In genomic region chr11:102188980-102189379, GRCm38 (mm10) we compare ENCODE assay signal across 8 mouse cellular contexts. TPM values are rescaled to one million over a fixed set of nuclear protein-coding genes. Genes with fewer than 3 reads are reported as not detected.
DNase-seq lines count a peak whose midpoint lies in the region; ATAC-seq and TF ChIP-seq lines count a peak whose summit lies in the region.

No protein-coding gene starts in this region.

- intact Hi-C loops in left cerebral cortex, adult 2 months (cut with DNase I): loop anchor here (2.0 kb wide), 2 partner anchors 30 to 40 kb away; no protein-coding TSS in a partner anchor
- intact Hi-C loops in left cerebral cortex, postnatal 25 days (cut with DNase I): loop anchor here (1.0 to 5.0 kb wide), 3 partner anchors 28 to 58 kb away; partner anchors contain the start of gene BC030867

- peak overlapping the region; percentile 75; the same call in 1 of the 2 replicates for H3K9ac ChIP-seq in embryonic facial prominence, embryonic 13.5 days
- H3K9ac ChIP-seq in intestine, postnatal 0 days (ENCODE audit: low read depth, low read length): 0 out of 2 replicates have a peak overlapping the region, but pooled peaks have one; percentile 23
- peak overlapping the region; percentile 65 for H3K9ac ChIP-seq in neural tube, embryonic 14.5 days (replicated peaks; ENCODE audit: low read depth, low read length)

- peak overlapping the region; percentile 88 for H3K4me2 ChIP-seq in embryonic facial prominence, embryonic 13.5 days
- peak overlapping the region; percentile 83 for H3K4me2 ChIP-seq in intestine, postnatal 0 days (replicated peaks; ENCODE audit: low read depth)
- H3K4me2 ChIP-seq in neural tube, embryonic 14.5 days (ENCODE audit: low read depth, low read length): peak overlapping the region; percentile 54

- H3K27ac ChIP-seq in left cerebral cortex, adult 2 months: peak overlapping the region; percentile 92
- H3K27ac ChIP-seq in embryonic facial prominence, embryonic 13.5 days: 0 out of 2 replicates have a peak overlapping the region, but pooled peaks have one; percentile 69
- H3K27ac ChIP-seq in intestine, postnatal 0 days (ENCODE audit: low read depth, low read length): peak overlapping the region; percentile 50; the same call in 1 of the 2 replicates
- 0 out of 2 replicates have a peak overlapping the region, but pooled peaks have one; percentile 10 for H3K27ac ChIP-seq in neural tube, embryonic 14.5 days (ENCODE audit: low read depth, low read length)

- H3K4me3 ChIP-seq in left cerebral cortex, adult 2 months: peak overlapping the region; percentile 62
- peak overlapping the region; percentile 63 for H3K4me3 ChIP-seq in embryonic facial prominence, embryonic 13.5 days
- H3K4me3 ChIP-seq in intestine, postnatal 0 days (ENCODE audit: low read depth, low read length): peak overlapping the region; percentile 67
- peak overlapping the region; percentile 59 for H3K4me3 ChIP-seq in neural tube, embryonic 14.5 days (ENCODE audit: low read depth, low read length)

- peaks cover 22% of the 10 kb centered on the region for H3K36me3 ChIP-seq in embryonic facial prominence, embryonic 13.5 days
- peaks cover 11% of the 10 kb centered on the region; the same call in 1 of the 2 replicates for H3K36me3 ChIP-seq in intestine, postnatal 0 days (ENCODE audit: control insufficient read depth, insufficient read depth)
- H3K36me3 ChIP-seq in neural tube, embryonic 14.5 days (ENCODE audit: control insufficient read depth, insufficient read depth, low read length): no peaks in the 10 kb centered on the region; the same call in 1 of the 2 replicates

- no peak for ATAC-seq in embryonic facial prominence, embryonic 13.5 days (ENCODE audit: insufficient number of reproducible peaks, insufficient read depth, low FRiP score, low TSS enrichment, low read depth)
- no peak for ATAC-seq in intestine, postnatal 0 days
- no peak for ATAC-seq in neural tube, embryonic 14.5 days (ENCODE audit: low read depth)

- 68% methylated on average over 6 of the region's 6 CpGs for WGBS in embryonic facial prominence, embryonic 13.5 days
- 58% methylated on average over 6 of the region's 6 CpGs for WGBS in intestine, postnatal 0 days
- WGBS in neural tube, embryonic 14.5 days: 75% methylated on average over 6 of the region's 6 CpGs

- no peaks in the 10 kb centered on the region for H3K9me3 ChIP-seq in embryonic facial prominence, embryonic 13.5 days
- no peaks in the 10 kb centered on the region for H3K9me3 ChIP-seq in intestine, postnatal 0 days (ENCODE audit: control insufficient read depth)
- no peaks in the 10 kb centered on the region for H3K9me3 ChIP-seq in neural tube, embryonic 14.5 days (ENCODE audit: control insufficient read depth, low read length)

- DNase-seq in left cerebral cortex, adult 2 months (ENCODE audit: extremely low spot score in 1 of 2, low spot score in 2 of 2): no peak
- no peak for DNase-seq in left cerebral cortex, adult 9 months (ENCODE audit: low spot score in 2 of 2)
- DNase-seq in left cerebral cortex, postnatal 25 days (ENCODE audit: low spot score in 2 of 2): no peak
- no peak for DNase-seq in frontal cortex, postnatal 25 days (ENCODE audit: low spot score in 2 of 2)
- DNase-seq in urinary bladder, adult 18-20 months (ENCODE audit: low spot score in 2 of 2): no peak

- H3K27me3 ChIP-seq in embryonic facial prominence, embryonic 13.5 days: no peaks in the 10 kb centered on the region
- no peaks in the 10 kb centered on the region for H3K27me3 ChIP-seq in intestine, postnatal 0 days (replicated peaks; ENCODE audit: control insufficient read depth, insufficient read depth, low read length)
- H3K27me3 ChIP-seq in neural tube, embryonic 14.5 days (ENCODE audit: control insufficient read depth, insufficient read depth, low read length): no peaks in the 10 kb centered on the region

- peaks cover 28% of the 10 kb centered on the region for H3K4me1 ChIP-seq in embryonic facial prominence, embryonic 13.5 days
- H3K4me1 ChIP-seq in intestine, postnatal 0 days (replicated peaks; ENCODE audit: control insufficient read depth, insufficient read depth, low read length): no peaks in the 10 kb centered on the region
- peaks cover 10% of the 10 kb centered on the region for H3K4me1 ChIP-seq in neural tube, embryonic 14.5 days (ENCODE audit: control insufficient read depth, insufficient read depth, low read length)

- TF ChIP-seq CTCF in left cerebral cortex, adult 2 months (IDR thresholded peaks at IDR 0.05): no peak
- TF ChIP-seq CTCF in intestine, postnatal 0 days (IDR thresholded peaks at IDR 0.05; ENCODE audit: low read depth): no peak

RNA-seq across cellular contexts. Expression of gene G6pc3, which starts 0.4 kb away (rescaled TPM):
- 10 to 100 TPM; 62.9 to 69.8 TPM for total RNA-seq in left cerebral cortex, adult 2 months (2021)
- 27.6 and 28.3 TPM in 2 replicates for polyA plus RNA-seq in embryonic facial prominence, embryonic 13.5 days (2015; fragmentation: Nextera tagmentation; extraction: Ambion mirVana)
- 20.4 and 21.1 TPM in 2 replicates for polyA plus RNA-seq in intestine, postnatal 0 days (2015; fragmentation: Nextera tagmentation; extraction: Ambion mirVana)
- 32.5 and 42.5 TPM in 2 replicates for polyA plus RNA-seq in neural tube, embryonic 14.5 days (2014; fragmentation: Nextera tagmentation; extraction: Ambion mirVana)
- total RNA-seq in left cerebral cortex, postnatal 25 days (2021): 10 to 100 TPM; 55.7 to 61.8 TPM

RNA-seq across cellular contexts. Expression of gene Lsm12, which starts 3.9 kb away (rescaled TPM):
- 10 to 100 TPM; 55.2 to 58.9 TPM for total RNA-seq in left cerebral cortex, adult 2 months (2021)
- polyA plus RNA-seq in embryonic facial prominence, embryonic 13.5 days (2015; fragmentation: Nextera tagmentation; extraction: Ambion mirVana): 125 and 159 TPM in 2 replicates
- 103 and 107 TPM in 2 replicates for polyA plus RNA-seq in intestine, postnatal 0 days (2015; fragmentation: Nextera tagmentation; extraction: Ambion mirVana)
- polyA plus RNA-seq in neural tube, embryonic 14.5 days (2014; fragmentation: Nextera tagmentation; extraction: Ambion mirVana): 74.4 and 77.5 TPM in 2 replicates
- 10 to 100 TPM; 58.3 to 66.4 TPM for total RNA-seq in left cerebral cortex, postnatal 25 days (2021)

RNA-seq across cellular contexts. Expression of gene Tmem101, which starts 32.8 kb away (rescaled TPM):
- total RNA-seq in left cerebral cortex, adult 2 months (2021): 10 to 100 TPM; 20.8 to 23.0 TPM
- 45.4 and 45.5 TPM in 2 replicates for polyA plus RNA-seq in embryonic facial prominence, embryonic 13.5 days (2015; fragmentation: Nextera tagmentation; extraction: Ambion mirVana)
- polyA plus RNA-seq in intestine, postnatal 0 days (2015; fragmentation: Nextera tagmentation; extraction: Ambion mirVana): 10.9 and 11.4 TPM in 2 replicates
- 30.7 and 36.2 TPM in 2 replicates for polyA plus RNA-seq in neural tube, embryonic 14.5 days (2014; fragmentation: Nextera tagmentation; extraction: Ambion mirVana)
- 10 to 100 TPM; 24.8 to 28.0 TPM for total RNA-seq in left cerebral cortex, postnatal 25 days (2021)

RNA-seq across cellular contexts. Expression of gene Hdac5, which starts 41.0 kb away (rescaled TPM):
- 100 to 1,000 TPM; 286 to 315 TPM for total RNA-seq in left cerebral cortex, adult 2 months (2021)
- polyA plus RNA-seq in embryonic facial prominence, embryonic 13.5 days (2015; fragmentation: Nextera tagmentation; extraction: Ambion mirVana): 80.5 and 84.4 TPM in 2 replicates
- polyA plus RNA-seq in intestine, postnatal 0 days (2015; fragmentation: Nextera tagmentation; extraction: Ambion mirVana): 30.1 and 30.4 TPM in 2 replicates
- polyA plus RNA-seq in neural tube, embryonic 14.5 days (2014; fragmentation: Nextera tagmentation; extraction: Ambion mirVana): 44.2 and 47.3 TPM in 2 replicates
- 100 to 1,000 TPM; 243 to 261 TPM for total RNA-seq in left cerebral cortex, postnatal 25 days (2021)

RNA-seq across cellular contexts. Expression of gene Nags, which starts 43.7 kb away (rescaled TPM):
- under 1 TPM in 1 of 2 experiments, not detected in 1; 0.11 TPM for total RNA-seq in left cerebral cortex, adult 2 months (2021)
- 0.32 TPM in 1 of 2 replicates, not detected in the other for polyA plus RNA-seq in embryonic facial prominence, embryonic 13.5 days (2015; fragmentation: Nextera tagmentation; extraction: Ambion mirVana)
- 37.9 and 40.4 TPM in 2 replicates for polyA plus RNA-seq in intestine, postnatal 0 days (2015; fragmentation: Nextera tagmentation; extraction: Ambion mirVana)
- not detected in 2 replicates for polyA plus RNA-seq in neural tube, embryonic 14.5 days (2014; fragmentation: Nextera tagmentation; extraction: Ambion mirVana)
- total RNA-seq in left cerebral cortex, postnatal 25 days (2021): not detected

Comparison
In these comparisons a context has a peak if more than half of its experiments do, and no peak if none do; other contexts are left out.
1. H3K27ac ChIP-seq: peak in every context shown above with its lines; median percentile 92 in left cerebral cortex, adult 2 months; 69 in embryonic facial prominence, embryonic 13.5 days; 50 in intestine, postnatal 0 days; 10 in neural tube, embryonic 14.5 days.
2. H3K9ac ChIP-seq: peak in every context shown above with its lines; median percentile 75 in embryonic facial prominence, embryonic 13.5 days; 65 in neural tube, embryonic 14.5 days; 23 in intestine, postnatal 0 days.